Comparison of ENCODE assay signal across 23 mouse cellular contexts in the genomic region with DNA sequence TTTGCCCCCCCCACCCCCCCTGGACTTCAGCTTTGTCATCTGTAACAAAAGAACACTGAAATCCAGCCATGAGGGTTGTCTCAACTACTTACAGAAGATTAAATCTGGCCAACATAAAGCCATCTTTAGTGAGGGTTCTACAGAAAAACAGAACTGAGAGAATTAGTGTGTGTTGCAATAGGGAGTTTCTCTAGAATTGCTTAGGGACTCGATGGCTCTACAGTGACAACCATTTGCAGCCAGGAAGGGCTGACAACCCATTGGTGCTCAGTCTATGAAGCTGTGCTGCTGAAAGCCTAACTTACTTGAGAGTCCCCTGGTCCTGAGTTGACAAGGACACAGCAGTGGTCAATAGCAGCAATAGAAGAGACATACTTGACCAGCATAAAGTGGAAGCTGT. TPM values are rescaled to one million over a fixed set of nuclear protein-coding genes. Genes with fewer than 3 reads are reported as not detected.
A peak's percentile ranks its signal among the peaks of the same experiment; 100 is the strongest.
DNase-seq lines count a peak whose midpoint lies in the region; ATAC-seq and TF ChIP-seq lines count a peak whose summit lies in the region.
"Had no signal": no experiment of that assay in that cellular context is flagged by ENCODE, and none has a peak within 500 bp of the region (broad histone marks: within the 10 kb centered on the region; RNA-seq: fewer than 3 reads in every experiment).

No protein-coding gene starts in this region.

- no peak for TF ChIP-seq POLR2A in embryonic fibroblast, embryonic 13.5 days (IDR thresholded peaks at IDR 0.05; ENCODE audit: low read depth, low read length)
- no peak for TF ChIP-seq POLR2A in myocyte (IDR thresholded peaks at IDR 0.05; ENCODE audit: insufficient read length, low read depth)

- 78% methylated on average over 1 of the region's 1 CpGs for WGBS in kidney, embryonic 16.5 days
- 68% methylated on average over 1 of the region's 1 CpGs for WGBS in midbrain, embryonic 10.5 days
- WGBS in midbrain, embryonic 11.5 days: 63% methylated on average over 1 of the region's 1 CpGs

- no peak for TF ChIP-seq CTCF in embryonic fibroblast, embryonic 13.5 days (IDR thresholded peaks at IDR 0.05; ENCODE audit: borderline replicate concordance, insufficient read depth, low read length)

- no peak for DNase-seq in kidney, adult 18-20 months
- no peak for DNase-seq in midbrain, embryonic 10.5 days (ENCODE audit: low spot score)
- no peak for DNase-seq in midbrain, embryonic 11.5 days (ENCODE audit: low spot score, missing footprints)
- DNase-seq in left cerebral cortex, adult 11 months (ENCODE audit: low spot score): no peak
- DNase-seq in right cerebral cortex, postnatal 4 days: no peak
- DNase-seq: adrenal gland, postnatal 10 days; cerebellum, adult 8-10 months; cerebellum, postnatal 36 days; gastrocnemius, postnatal 36 days; kidney, adult 11 months; layer of hippocampus, adult 9-11 months; left cerebral cortex, postnatal 4 days; lung, postnatal 4 days had no signal

- no peaks in the 10 kb centered on the region for H3K27me3 ChIP-seq in kidney, embryonic 16.5 days (ENCODE audit: insufficient read depth, low read length)
- no peaks in the 10 kb centered on the region for H3K27me3 ChIP-seq in midbrain, embryonic 10.5 days (ENCODE audit: low read depth, poor library complexity, severe bottlenecking)
- no peaks in the 10 kb centered on the region for H3K27me3 ChIP-seq in midbrain, embryonic 11.5 days (ENCODE audit: control insufficient read depth, insufficient read depth, low read length)
- no peaks in the 10 kb centered on the region for H3K27me3 ChIP-seq in myocyte (ENCODE audit: control insufficient read depth, insufficient read depth, insufficient read length)
- H3K27me3 ChIP-seq: forebrain, embryonic 12.5 days; hindbrain, embryonic 13.5 days; limb, embryonic 15.5 days; midbrain, embryonic 13.5 days; neural tube, embryonic 13.5 days had no signal

- H3K4me1 ChIP-seq in kidney, embryonic 16.5 days (ENCODE audit: insufficient read depth, low read length): peaks cover 23% of the 10 kb centered on the region
- H3K4me1 ChIP-seq in midbrain, embryonic 10.5 days: peaks cover 18% of the 10 kb centered on the region
- H3K4me1 ChIP-seq in midbrain, embryonic 11.5 days (ENCODE audit: control insufficient read depth, insufficient read depth, low read length): no peaks in the 10 kb centered on the region
- H3K4me1 ChIP-seq in embryonic fibroblast, embryonic 13.5 days (ENCODE audit: control insufficient read depth, insufficient read depth, low read length): peaks cover 19% of the 10 kb centered on the region

- ATAC-seq in kidney, embryonic 16.5 days (ENCODE audit: low FRiP score, low TSS enrichment): no peak
- no peak for ATAC-seq in midbrain, embryonic 11.5 days (ENCODE audit: low FRiP score)
- ATAC-seq: CD4-positive, CD25-positive, alpha-beta regulatory T cell, adult 4 months had no signal

- H3K9me3 ChIP-seq in kidney, embryonic 16.5 days (ENCODE audit: low read length): no peaks in the 10 kb centered on the region
- no peaks in the 10 kb centered on the region for H3K9me3 ChIP-seq in midbrain, embryonic 10.5 days (replicated peaks)
- H3K9me3 ChIP-seq in midbrain, embryonic 11.5 days (ENCODE audit: control insufficient read depth, low read length): no peaks in the 10 kb centered on the region
- H3K9me3 ChIP-seq: forebrain, embryonic 12.5 days; hindbrain, embryonic 13.5 days; limb, embryonic 15.5 days; midbrain, embryonic 13.5 days; neural tube, embryonic 13.5 days had no signal

- peak overlapping the region; percentile 66 for H3K27ac ChIP-seq in kidney, embryonic 16.5 days (ENCODE audit: low read length)
- H3K27ac ChIP-seq in midbrain, embryonic 10.5 days (replicated peaks): peak overlapping the region; percentile 57; the same call in 1 of the 2 replicates
- no peak overlapping the region for H3K27ac ChIP-seq in midbrain, embryonic 11.5 days (ENCODE audit: low read depth, low read length)
- peak overlapping the region; percentile 100 for H3K27ac ChIP-seq in embryonic fibroblast, embryonic 13.5 days (ENCODE audit: insufficient read depth, low read length)
- H3K27ac ChIP-seq: forebrain, embryonic 12.5 days; hindbrain, embryonic 13.5 days; left cerebral cortex, adult 2 months; limb, embryonic 15.5 days; midbrain, embryonic 13.5 days; neural tube, embryonic 13.5 days had no signal

- H3K79me2 ChIP-seq in myocyte (ENCODE audit: control insufficient read depth, insufficient read depth): peaks cover 90% of the 10 kb centered on the region

- no peak overlapping the region for H3K4me3 ChIP-seq in kidney, embryonic 16.5 days (ENCODE audit: low read length)
- no peak overlapping the region for H3K4me3 ChIP-seq in midbrain, embryonic 10.5 days
- H3K4me3 ChIP-seq in midbrain, embryonic 11.5 days (ENCODE audit: low read depth, low read length): no peak overlapping the region
- H3K4me3 ChIP-seq in embryonic fibroblast, embryonic 13.5 days (ENCODE audit: insufficient read depth, low read length): no peak overlapping the region
- no peak overlapping the region for H3K4me3 ChIP-seq in myocyte
- H3K4me3 ChIP-seq: forebrain, embryonic 12.5 days; hindbrain, embryonic 13.5 days; left cerebral cortex, adult 2 months; limb, embryonic 15.5 days; midbrain, embryonic 13.5 days; neural tube, embryonic 13.5 days had no signal

- no peaks in the 10 kb centered on the region for H3K36me3 ChIP-seq in kidney, embryonic 16.5 days (ENCODE audit: insufficient read depth, low read length)
- no peaks in the 10 kb centered on the region for H3K36me3 ChIP-seq in midbrain, embryonic 10.5 days
- no peaks in the 10 kb centered on the region for H3K36me3 ChIP-seq in midbrain, embryonic 11.5 days (ENCODE audit: control insufficient read depth, insufficient read depth, low read length)
- H3K36me3 ChIP-seq in myocyte (ENCODE audit: control insufficient read depth, insufficient read depth): no peaks in the 10 kb centered on the region
- H3K36me3 ChIP-seq: forebrain, embryonic 12.5 days; hindbrain, embryonic 13.5 days; limb, embryonic 15.5 days; midbrain, embryonic 13.5 days; neural tube, embryonic 13.5 days had no signal

- no peak overlapping the region for H3ac ChIP-seq in myocyte (ENCODE audit: control insufficient read depth, insufficient read length)

- H3K4me2 ChIP-seq in kidney, embryonic 16.5 days (replicated peaks; ENCODE audit: low read depth, low read length): no peak overlapping the region
- no peak overlapping the region for H3K4me2 ChIP-seq in midbrain, embryonic 11.5 days
- peak overlapping the region; percentile 58 for H3K4me2 ChIP-seq in myocyte (ENCODE audit: low read depth)
- H3K4me2 ChIP-seq: forebrain, embryonic 12.5 days; hindbrain, embryonic 13.5 days; limb, embryonic 15.5 days; midbrain, embryonic 13.5 days; neural tube, embryonic 13.5 days had no signal

- no peak overlapping the region for H3K9ac ChIP-seq in kidney, embryonic 16.5 days (replicated peaks; ENCODE audit: low read length)
- H3K9ac ChIP-seq in midbrain, embryonic 11.5 days (ENCODE audit: low read length): no peak overlapping the region
- H3K9ac ChIP-seq: forebrain, embryonic 12.5 days; hindbrain, embryonic 13.5 days; limb, embryonic 15.5 days; midbrain, embryonic 13.5 days; neural tube, embryonic 13.5 days had no signal

TF ChIP-seq in myocyte, 11 proteins besides CTCF, POLR2A, EP300 and RAD21:
- TF ChIP-seq TCF3 (IDR thresholded peaks at IDR 0.05; ENCODE audit: insufficient read length, low read depth): no peak
- no peak for TF ChIP-seq MAX (IDR thresholded peaks at IDR 0.05; ENCODE audit: low read depth)

RNA-seq across cellular contexts. Expression of a gene that starts 21.5 kb away (rescaled TPM):
- 28.1 and 30.8 TPM in 2 replicates for polyA plus RNA-seq in kidney, embryonic 16.5 days (2015; fragmentation: Nextera tagmentation; extraction: Ambion mirVana)
- polyA plus RNA-seq in midbrain, embryonic 10.5 days (2016; fragmentation: Nextera tagmentation; extraction: Ambion mirVana): 7.7 TPM in 2 replicates
- polyA plus RNA-seq in midbrain, embryonic 11.5 days (2014; fragmentation: Nextera tagmentation; extraction: Ambion mirVana): 7.1 and 7.2 TPM in 2 replicates
- polyA plus RNA-seq in embryonic fibroblast, embryonic 13.5 days (2011; ENCODE audit: insufficient read length, low read depth, missing spikeins): 68.1 and 72.5 TPM in 2 replicates
- 23.9 TPM for polyA plus RNA-seq in myocyte (2012; fragmentation: generic; extraction: Trizol)
- polyA plus RNA-seq: CD4-positive, CD25-positive, alpha-beta regulatory T cell, adult 4 months had no signal
